Mouse (Mus musculus) cerebellum, adult 9-11 months (tissue): ENCODE results near the gene Cst9.

Experiments
- DNase-seq: peaks from one replicate; pipeline ENCODE4 v3.0.0; 2022

Cst9 gene

GRCm38 (mm10) chr2:148834912-148835311, at the start of gene Cst9:
TSS of gene Cst9 (plus strand) at chr2:148835147.
- no peak for DNase-seq

- DNase-seq: no peak
Observed at GRCm38 (mm10) chr2:148789142-148789541, 45.8 kb upstream of the Cst9 start, which contains the start of gene Cst12. TSS of gene Cst12 (plus strand) at chr2:148789361.

- no peak for DNase-seq
Observed at GRCm38 (mm10) chr2:148798485-148798884, 36.5 kb upstream of the Cst9 start, which contains the start of gene Cst8. TSS of gene Cst8 (plus strand) at chr2:148798785.

- DNase-seq: peak; percentile 91
Observed at GRCm38 (mm10) chr2:148801491-148801921, 33.4 kb upstream of the Cst9 start.

- DNase-seq: no peak
Observed at GRCm38 (mm10) chr2:148806696-148807095, 28.3 kb upstream of the Cst9 start.

- DNase-seq: no peak
Observed at GRCm38 (mm10) chr2:148819909-148820308, 15.0 kb upstream of the Cst9 start, which contains the start of gene Cst13. TSS of gene Cst13 (plus strand) at chr2:148820081.

GRCm38 (mm10) chr2:148825986-148826385, 9.0 kb upstream of the Cst9 start:
- DNase-seq: no peak

GRCm38 (mm10) chr2:148838075-148838777, 3.3 kb downstream of the Cst9 start:
- DNase-seq: no peak

- DNase-seq: no peak
Observed at GRCm38 (mm10) chr2:148839224-148839623, 4.3 kb downstream of the Cst9 start.

GRCm38 (mm10) chr2:148851116-148851906, 16.4 kb downstream of the Cst9 start:
- peak; percentile 73 for DNase-seq

GRCm38 (mm10) chr2:148856630-148857400, 21.9 kb downstream of the Cst9 start:
- no peak for DNase-seq

- no peak for DNase-seq
Observed at GRCm38 (mm10) chr2:148857506-148857905, 22.6 kb downstream of the Cst9 start.

- DNase-seq: no peak
Observed at GRCm38 (mm10) chr2:148860993-148861392, 26.0 kb downstream of the Cst9 start.

- no peak for DNase-seq
Observed at GRCm38 (mm10) chr2:148861693-148862092, 26.7 kb downstream of the Cst9 start.

- no peak for DNase-seq
Observed at GRCm38 (mm10) chr2:148864966-148865365, 30.0 kb downstream of the Cst9 start, which contains the start of gene 9230104L09Rik. TSS of gene 9230104L09Rik (minus strand) at chr2:148865038.

- no peak for DNase-seq
Observed at GRCm38 (mm10) chr2:148868959-148869358, 34.0 kb downstream of the Cst9 start.

GRCm38 (mm10) chr2:148870526-148870925, 35.6 kb downstream of the Cst9 start:
- no peak for DNase-seq

GRCm38 (mm10) chr2:148872860-148873259, 37.9 kb downstream of the Cst9 start:
- DNase-seq: no peak

- DNase-seq: no peak
Observed at GRCm38 (mm10) chr2:148874224-148874616, 39.3 kb downstream of the Cst9 start.

GRCm38 (mm10) chr2:148874617-148875334, 39.8 kb downstream of the Cst9 start:
- DNase-seq: peak; percentile 48

- peak; percentile 91 for DNase-seq
Observed at GRCm38 (mm10) chr2:148875335-148875811, 40.4 kb downstream of the Cst9 start, which contains the start of gene Cst3. TSS of gene Cst3 (minus strand) at chr2:148875692.
